Mouse (Mus musculus): ENCODE measurements around the gene Nup214.

GRCm38 (mm10) chr2:31934551-31934950, 39.7 kb upstream of the Nup214 start:
- TF ChIP-seq CTCF (IDR thresholded peaks at IDR 0.05; ENCODE audit: borderline replicate concordance, insufficient read depth, low read depth, low read length): no peak
- TF ChIP-seq POLR2A (IDR thresholded peaks at IDR 0.05; ENCODE audit: borderline replicate concordance, insufficient read depth, low read length): no peak
